Mouse (Mus musculus) hindbrain, postnatal 0 days (tissue): ENCODE data around the gene Bmt2. TPM values are rescaled to one million over a fixed set of nuclear protein-coding genes. Genes with fewer than 3 reads are reported as not detected.
A peak's percentile ranks its signal among the peaks of the same experiment; 100 is the strongest.

Experiments
- ATAC-seq: fragments of 200-750 bp; cut with Nextera tagmentation; 2 replicates; pipeline ENCODE4 v1.8.0; 2017; ENCODE audit warnings: mild to moderate bottlenecking, moderate TSS enrichment, moderate library complexity
- DNase-seq: peaks from one replicate; pipeline ENCODE4 v3.0.0-alpha.2; 2015; ENCODE audit warnings: low spot score
- H3K27ac ChIP-seq: fragments of 300-500 bp; sonication (generic); 2 replicates; pipeline ENCODE4 v1.5.1; 2014; ENCODE audit warnings: mild to moderate bottlenecking
- H3K27me3 ChIP-seq: fragments of 300-500 bp; sonication (generic); 2 replicates; pipeline ENCODE4 v1.6.1; 2014; ENCODE audit warnings: low read length, mixed read lengths; ENCODE audit not compliant: insufficient read depth
- H3K36me3 ChIP-seq: fragments of 300-500 bp; sonication (generic); 2 replicates; pipeline ENCODE4 v1.6.1; 2014; ENCODE audit warnings: low read length, mixed read lengths; ENCODE audit not compliant: insufficient read depth
- H3K4me1 ChIP-seq: fragments of 300-500 bp; sonication (generic); 2 replicates; pipeline ENCODE4 v1.6.1; 2014; ENCODE audit warnings: antibody characterized with exemption, low read length, mixed read lengths; ENCODE audit not compliant: insufficient read depth
- H3K4me2 ChIP-seq: fragments of 300-500 bp; sonication (generic); 2 replicates; pipeline ENCODE4 v1.6.1; 2014; ENCODE audit warnings: low read depth, mild to moderate bottlenecking, low read length, moderate library complexity, mixed read lengths
- H3K4me3 ChIP-seq: fragments of 300-500 bp; sonication (generic); 2 replicates; pipeline ENCODE4 v1.5.1; 2014; ENCODE audit warnings: low read length
- H3K9ac ChIP-seq: fragments of 300-500 bp; sonication (generic); replicated peaks from 2 replicates; pipeline ENCODE4 v1.6.1; 2014; ENCODE audit warnings: mild to moderate bottlenecking, low read length, moderate library complexity, mixed read lengths
- H3K9me3 ChIP-seq: fragments of 300-500 bp; sonication (generic); 2 replicates; pipeline ENCODE4 v1.6.1; 2016; ENCODE audit warnings: low read length, mixed read lengths
- CTCF ChIP-seq: IDR thresholded peaks from 2 replicates; pipeline ENCODE4 v1.5.1; 2016; ENCODE audit warnings: antibody characterized with exemption, control low read depth, low read depth
- WGBS: fragments of 180-500 bp; shearing (Covaris S2); extraction: QIAGEN DNeasy Blood & Tissue Kit; methylation state at CpG from one replicate; pipeline ENCODE4 v1.1.7; 2014; 5-methylcytosine and 5-hydroxymethylcytosine counted together
- polyA plus RNA-seq: library from polyadenylated mRNA; unstranded; fragments of >200 nt; fragmentation: Nextera tagmentation; extraction: Ambion mirVana; gene quantifications from 2 replicates; pipeline ENCODE4 v1.2.1, GENCODE M21; 2015
- total RNA-seq: library from RNA; depleted of rRNA; stranded (reverse); fragments of >200 nt; gene quantifications from 2 replicates; pipeline ENCODE4 v1.2.3, GENCODE M21; 2014

The Bmt2 gene
- total and polyA plus RNA-seq, 2 experiments from 2014 or later = 11.2 to 19.4 TPM

- TF ChIP-seq CTCF = no peak
- WGBS = 84% methylated on average over 2 of the region's 2 CpGs
- no peaks in the 10 kb centered on the region for H3K27me3 ChIP-seq
- H3K27ac ChIP-seq = no peak overlapping the region
- no peak for DNase-seq
- H3K9ac ChIP-seq = no peak overlapping the region
- H3K4me1 ChIP-seq = no peaks in the 10 kb centered on the region
- no peak overlapping the region for H3K4me2 ChIP-seq
- H3K9me3 ChIP-seq = no peaks in the 10 kb centered on the region
- H3K36me3 ChIP-seq = peaks cover 6% of the 10 kb centered on the region; the same call in 1 of the 2 replicates
- no peak overlapping the region for H3K4me3 ChIP-seq
- ATAC-seq = no peak
Observed at GRCm38 (mm10) chr6:13630607-13631006, 47.2 kb downstream of the Bmt2 start.

- H3K27me3 ChIP-seq = no peaks in the 10 kb centered on the region
Observed at GRCm38 (mm10) chr6:13619618-13620017, 58.1 kb downstream of the Bmt2 start.

GRCm38 (mm10) chr6:13617110-13617509 is 60.7 kb downstream of the Bmt2 start:
- 94% methylated on average over 3 of the region's 3 CpGs for WGBS

More at GRCm38 (mm10) chr6:13619618-13620017, 58.1 kb downstream of the Bmt2 start:
- Histone ChIP-seq H3K4me1 (no peaks in the 10 kb centered on the region), H3K4me2 (no peak overlapping the region), H3K9me3 (no peaks in the 10 kb centered on the region), H3K9ac (no peak overlapping the region), H3K27ac (no peak overlapping the region), H3K36me3 (no peaks in the 10 kb centered on the region), H3K4me3 (no peak overlapping the region)
- no peak for ATAC-seq
- WGBS = 78% methylated on average over 2 of the region's 2 CpGs
- TF ChIP-seq CTCF = no peak
- no peak for DNase-seq

GRCm38 (mm10) chr6:13614568-13614967 is 63.2 kb downstream of the Bmt2 start:
- no peak for TF ChIP-seq CTCF
- no peak overlapping the region for H3K27ac ChIP-seq
- no peak for ATAC-seq

More at GRCm38 (mm10) chr6:13617110-13617509, 60.7 kb downstream of the Bmt2 start:
- no peak for DNase-seq
- Histone ChIP-seq H3K27ac (no peak overlapping the region), H3K4me2 (no peak overlapping the region), H3K4me1 (no peaks in the 10 kb centered on the region), H3K4me3 (no peak overlapping the region), H3K27me3 (no peaks in the 10 kb centered on the region), H3K36me3 (no peaks in the 10 kb centered on the region), H3K9ac (no peak overlapping the region), H3K9me3 (no peaks in the 10 kb centered on the region)
- no peak for ATAC-seq
- TF ChIP-seq CTCF = no peak

GRCm38 (mm10) chr6:13613671-13614070 is 64.1 kb downstream of the Bmt2 start:
- H3K36me3 ChIP-seq = no peaks in the 10 kb centered on the region
- no peaks in the 10 kb centered on the region for H3K27me3 ChIP-seq
- H3K9me3 ChIP-seq = no peaks in the 10 kb centered on the region
- no peak for TF ChIP-seq CTCF
- H3K4me2 ChIP-seq = no peak overlapping the region
- H3K9ac ChIP-seq = no peak overlapping the region
- DNase-seq (peak; percentile 10), ATAC-seq (no peak)
- no peak overlapping the region for H3K27ac ChIP-seq
- 81% methylated on average over 3 of the region's 3 CpGs for WGBS
- no peaks in the 10 kb centered on the region for H3K4me1 ChIP-seq
- H3K4me3 ChIP-seq = no peak overlapping the region

More at GRCm38 (mm10) chr6:13614568-13614967, 63.2 kb downstream of the Bmt2 start:
- DNase-seq = no peak
- no peaks in the 10 kb centered on the region for H3K4me1 ChIP-seq
- no peak overlapping the region for H3K4me2 ChIP-seq
- no peak overlapping the region for H3K4me3 ChIP-seq
- WGBS = 94% methylated on average over 3 of the region's 3 CpGs
- no peaks in the 10 kb centered on the region for H3K9me3 ChIP-seq
- H3K27me3 ChIP-seq = no peaks in the 10 kb centered on the region
- no peak overlapping the region for H3K9ac ChIP-seq
- no peaks in the 10 kb centered on the region for H3K36me3 ChIP-seq

- Histone ChIP-seq H3K4me2 (no peak overlapping the region), H3K4me1 (peaks cover 8% of the 10 kb centered on the region), H3K9me3 (no peaks in the 10 kb centered on the region), H3K27ac (no peak overlapping the region), H3K36me3 (no peaks in the 10 kb centered on the region), H3K27me3 (no peaks in the 10 kb centered on the region), H3K9ac (no peak overlapping the region), H3K4me3 (no peak overlapping the region)
- TF ChIP-seq CTCF = no peak
- DNase-seq = no peak
- 98% methylated on average over 2 of the region's 2 CpGs for WGBS
- no peak for ATAC-seq
Observed at GRCm38 (mm10) chr6:13610869-13611268, 66.9 kb downstream of the Bmt2 start.

GRCm38 (mm10) chr6:13609353-13610140 is 68.2 kb downstream of the Bmt2 start:
- no peak for ATAC-seq
- no peak for TF ChIP-seq CTCF
- Histone ChIP-seq H3K36me3 (no peaks in the 10 kb centered on the region), H3K4me2 (no peak overlapping the region), H3K4me1 (peaks cover 12% of the 10 kb centered on the region), H3K9ac (no peak overlapping the region), H3K9me3 (no peaks in the 10 kb centered on the region), H3K4me3 (no peak overlapping the region), H3K27ac (no peak overlapping the region), H3K27me3 (no peaks in the 10 kb centered on the region)
- no peak for DNase-seq
- WGBS = 53% methylated on average over 5 of the region's 5 CpGs
